Mouse (Mus musculus) B cell, adult 62 days (primary cell): ENCODE results near the gene Olfr574. TPM values are rescaled to one million over a fixed set of nuclear protein-coding genes. Genes with fewer than 3 reads are reported as not detected.

Source experiments
- total RNA-seq: library from RNA; stranded (reverse); gene quantifications from 4 replicates; pipeline ENCODE4 v1.2.4, GENCODE M21; 2023

Gene Olfr574
- not detected in 4 replicates for total RNA-seq

DNA sequence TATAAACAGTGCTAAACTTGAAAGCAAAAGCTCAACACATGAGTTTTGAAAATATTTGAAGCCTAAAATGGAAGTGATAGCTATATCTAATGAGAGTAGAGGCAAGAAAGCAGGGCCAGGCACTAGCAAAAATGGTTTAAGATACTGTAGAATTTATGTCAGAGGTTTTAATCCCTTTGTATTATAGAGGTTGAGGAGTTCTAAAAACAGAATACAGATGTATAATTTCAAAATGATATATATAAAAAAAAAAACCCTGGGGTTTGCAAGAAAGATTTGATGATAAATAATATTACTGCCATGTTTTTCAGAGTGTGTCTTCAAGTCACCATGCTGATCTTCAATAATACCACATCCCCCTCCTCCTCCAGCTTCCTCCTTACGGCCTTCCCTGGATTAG lies at the start of gene Olfr574:
Gene Olfr574 (plus strand): TSS at position 301 of the 400 bp plus-strand sequence.

DNA sequence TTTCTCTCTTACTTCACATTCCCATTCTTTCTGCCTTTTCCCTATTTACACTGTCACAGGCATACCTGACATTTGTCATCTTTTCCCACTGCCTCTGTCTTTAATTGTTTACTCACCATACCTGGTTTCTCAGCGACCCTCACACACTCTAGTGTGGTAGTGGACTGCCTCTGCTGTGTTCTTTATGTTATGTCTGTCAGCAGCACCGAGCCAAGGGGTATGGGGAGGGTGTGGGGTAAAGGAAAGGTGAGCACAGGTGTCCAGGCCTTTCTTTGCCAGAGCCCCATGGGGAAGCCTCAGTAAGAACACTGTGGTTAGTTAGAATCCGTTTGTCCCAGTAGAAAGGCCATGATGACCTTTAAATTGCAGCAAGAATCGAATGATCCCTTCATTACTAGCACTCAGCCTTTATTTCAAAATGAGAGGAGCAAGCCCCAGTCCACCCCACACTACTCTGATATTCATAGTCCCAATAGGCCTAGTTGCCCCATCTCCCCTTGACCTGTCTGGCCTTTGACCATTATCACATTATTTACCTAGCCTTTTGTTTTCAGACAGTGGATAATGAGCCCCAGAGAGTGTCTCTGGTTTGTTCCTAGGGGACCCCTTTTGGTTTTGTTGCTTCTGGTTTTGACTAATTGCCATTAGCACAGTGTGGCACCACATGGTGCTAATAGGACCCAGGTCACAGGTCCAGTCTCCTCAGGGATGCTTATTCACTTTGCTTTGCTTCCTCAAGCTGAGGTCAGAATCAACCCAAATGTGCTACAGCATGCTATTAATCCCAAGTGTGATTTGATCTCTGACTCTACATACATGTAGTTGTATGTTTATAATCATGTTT lies 31.0 kb upstream of the Olfr574 start, which contains the start of gene Olfr571:
Gene Olfr571 (minus strand): TSS at position 505 of the 844 bp plus-strand sequence.

DNA sequence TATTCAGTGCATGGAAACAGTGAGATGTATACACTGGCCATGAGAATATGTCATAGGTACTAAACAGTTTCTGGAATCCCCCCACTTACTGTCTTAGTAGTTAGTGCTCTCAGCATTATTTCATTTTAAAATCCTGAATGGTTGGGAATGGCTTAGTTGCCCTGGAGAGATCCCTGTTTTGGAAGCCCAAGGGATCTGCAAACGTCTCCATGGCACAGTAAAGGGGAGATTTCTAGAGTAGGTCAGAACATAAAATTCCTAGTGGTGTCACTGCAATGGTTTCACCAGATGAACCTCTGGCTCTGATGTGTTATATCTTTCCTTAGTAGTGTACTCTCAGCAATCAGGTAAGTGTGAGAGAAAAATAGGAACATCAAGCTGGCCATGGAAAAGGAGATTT lies 24.2 kb upstream of the Olfr574 start, which contains the start of gene Olfr572:
Gene Olfr572 (plus strand): TSS at position 301 of the 400 bp plus-strand sequence.

GRCm38 (mm10) chr7:102942475-102942874 lies 5.8 kb upstream of the Olfr574 start, which contains the start of gene Olfr573-ps1:
Gene Olfr573-ps1, minus strand, starts transcription at chr7:102942575.

GRCm38 (mm10) chr7:102958593-102958992 lies 10.3 kb downstream of the Olfr574 start, which contains the start of gene Olfr575:
Gene Olfr575, minus strand, starts transcription at chr7:102958775.

GRCm38 (mm10) chr7:102962360-102962759 lies 14.1 kb downstream of the Olfr574 start, which contains the start of gene Olfr576:
Gene Olfr576, plus strand, starts transcription at chr7:102962660.

GRCm38 (mm10) chr7:102975843-102976242 lies 27.6 kb downstream of the Olfr574 start, which contains the start of gene Olfr577:
Gene Olfr577, minus strand, starts transcription at chr7:102975943.

DNA sequence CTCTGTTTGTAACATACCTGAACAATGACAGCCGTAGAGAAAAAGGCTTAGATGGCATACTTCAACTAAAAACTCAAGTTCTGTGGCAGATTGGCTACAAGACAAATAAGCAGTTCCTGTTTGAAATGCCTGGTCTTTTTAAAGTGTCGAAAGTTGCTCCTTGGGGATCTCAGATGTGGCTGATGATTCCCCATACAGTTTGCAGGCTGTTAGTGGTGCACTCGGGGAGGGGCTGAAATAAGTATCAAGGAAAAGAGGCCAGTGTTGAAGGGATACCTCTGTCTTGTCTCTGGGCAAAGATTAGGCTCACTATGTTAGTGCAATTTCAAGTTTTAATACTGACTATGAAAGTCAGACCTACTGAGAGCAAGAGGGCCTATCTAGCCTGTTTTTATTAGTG lies 41.0 kb downstream of the Olfr574 start, which contains the start of gene Olfr578:
Gene Olfr578 (minus strand): TSS at position 101 of the 400 bp plus-strand sequence.

Other genes starting within 250 kb of the Olfr574 start
- gene Olfr558, start 246.3 kb upstream of the Olfr574 start, total RNA-seq = not detected in 4 replicates
- gene Olfr33, start 229.4 kb upstream of the Olfr574 start, total RNA-seq = not detected in 4 replicates
- not detected in 4 replicates for gene Olfr559, start 221.0 kb upstream of the Olfr574 start, total RNA-seq
- not detected in 4 replicates for gene Olfr560, start 189.1 kb upstream of the Olfr574 start, total RNA-seq
- gene Olfr78, start 189.0 kb upstream of the Olfr574 start, total RNA-seq = not detected in 4 replicates
- gene Olfr561, start 177.2 kb upstream of the Olfr574 start, total RNA-seq = not detected in 4 replicates
- gene Olfr564, start 145.0 kb upstream of the Olfr574 start, total RNA-seq = not detected in 4 replicates
- not detected in 4 replicates for gene Olfr566, start 89.7 kb upstream of the Olfr574 start, total RNA-seq
- not detected in 4 replicates for gene Olfr568, start 71.3 kb upstream of the Olfr574 start, total RNA-seq
- not detected in 4 replicates for gene Olfr569, start 57.6 kb upstream of the Olfr574 start, total RNA-seq
- not detected in 4 replicates for gene Olfr570, start 53.9 kb upstream of the Olfr574 start, total RNA-seq
- gene Olfr571, start 30.9 kb upstream of the Olfr574 start, total RNA-seq = not detected in 4 replicates
- not detected in 4 replicates for gene Olfr572, start 24.1 kb upstream of the Olfr574 start, total RNA-seq
- gene Olfr573-ps1, start 5.9 kb upstream of the Olfr574 start, total RNA-seq = not detected in 4 replicates
- not detected in 4 replicates for gene Olfr575, start 10.3 kb downstream of the Olfr574 start, total RNA-seq
- not detected in 4 replicates for gene Olfr576, start 14.2 kb downstream of the Olfr574 start, total RNA-seq
- gene Olfr577, start 27.5 kb downstream of the Olfr574 start, total RNA-seq = not detected in 4 replicates
- not detected in 4 replicates for gene Olfr578, start 40.9 kb downstream of the Olfr574 start, total RNA-seq
- not detected in 4 replicates for gene Olfr582, start 89.6 kb downstream of the Olfr574 start, total RNA-seq
- gene Olfr583, start 102.8 kb downstream of the Olfr574 start, total RNA-seq = not detected in 4 replicates
- not detected in 4 replicates for gene Olfr584, start 133.4 kb downstream of the Olfr574 start, total RNA-seq
- gene Olfr585, start 149.3 kb downstream of the Olfr574 start, total RNA-seq = not detected in 4 replicates
- gene Olfr586, start 177.2 kb downstream of the Olfr574 start, total RNA-seq = not detected in 4 replicates
- gene Olfr588-ps1, start 192.4 kb downstream of the Olfr574 start, total RNA-seq = not detected in 4 replicates
- not detected in 4 replicates for gene Olfr589, start 207.9 kb downstream of the Olfr574 start, total RNA-seq
- not detected in 4 replicates for gene Olfr591, start 229.9 kb downstream of the Olfr574 start, total RNA-seq
- not detected in 4 replicates for gene Olfr592, start 236.3 kb downstream of the Olfr574 start, total RNA-seq